Mouse (Mus musculus) limb, embryonic 13.5 days (tissue): ENCODE measurements around the gene Nfib. TPM values are rescaled to one million over a fixed set of nuclear protein-coding genes. Genes with fewer than 3 reads are reported as not detected.

Experiments used
- ATAC-seq: fragments of 200-750 bp; cut with Nextera tagmentation; 2 replicates; pipeline ENCODE4 v1.8.0; 2017; ENCODE audit warnings: low read depth, moderate number of reproducible peaks, moderate TSS enrichment; ENCODE audit not compliant: low FRiP score
- H3K27ac ChIP-seq: fragments of 300-500 bp; sonication (generic); 2 replicates; pipeline ENCODE4 v1.5.1; 2015; ENCODE audit warnings: inconsistent platforms, mild to moderate bottlenecking, moderate library complexity
- H3K27me3 ChIP-seq: fragments of 300-500 bp; sonication (generic); 2 replicates; pipeline ENCODE4 v1.6.1; 2015; ENCODE audit warnings: mild to moderate bottlenecking, inconsistent platforms
- H3K36me3 ChIP-seq: fragments of 300-500 bp; sonication (generic); 2 replicates; pipeline ENCODE4 v1.6.1; 2015; ENCODE audit warnings: inconsistent platforms, mild to moderate bottlenecking, moderate library complexity
- H3K4me1 ChIP-seq: fragments of 300-500 bp; sonication (generic); 2 replicates; pipeline ENCODE4 v1.6.1; 2015; ENCODE audit warnings: inconsistent platforms
- H3K4me2 ChIP-seq: fragments of 300-500 bp; sonication (generic); replicated peaks from 2 replicates; pipeline ENCODE4 v1.6.1; 2015; ENCODE audit warnings: inconsistent platforms, mild to moderate bottlenecking, moderate library complexity
- H3K4me3 ChIP-seq: fragments of 300-500 bp; sonication (generic); 2 replicates; pipeline ENCODE4 v1.5.1; 2015; ENCODE audit warnings: moderate library complexity, mild to moderate bottlenecking, inconsistent platforms
- H3K9ac ChIP-seq: fragments of 300-500 bp; sonication (generic); 2 replicates; pipeline ENCODE4 v1.6.1; 2015; ENCODE audit warnings: mild to moderate bottlenecking, inconsistent platforms
- H3K9me3 ChIP-seq: fragments of 300-500 bp; sonication (generic); 2 replicates; pipeline ENCODE4 v1.6.1; 2016; ENCODE audit warnings: inconsistent platforms
- WGBS: fragments of 180-500 bp; shearing (Covaris S2); methylation state at CpG from one replicate; pipeline ENCODE4 v1.1.7; 2015; 5-methylcytosine and 5-hydroxymethylcytosine counted together
- polyA plus RNA-seq: library from polyadenylated mRNA; unstranded; fragments of >200 nt; fragmentation: Nextera tagmentation; extraction: Ambion mirVana; gene quantifications from 2 replicates; pipeline ENCODE4 v1.2.1, GENCODE M21; 2015

The Nfib gene
- polyA plus RNA-seq, 1 experiment from 2014 or later = 121 TPM

DNA sequence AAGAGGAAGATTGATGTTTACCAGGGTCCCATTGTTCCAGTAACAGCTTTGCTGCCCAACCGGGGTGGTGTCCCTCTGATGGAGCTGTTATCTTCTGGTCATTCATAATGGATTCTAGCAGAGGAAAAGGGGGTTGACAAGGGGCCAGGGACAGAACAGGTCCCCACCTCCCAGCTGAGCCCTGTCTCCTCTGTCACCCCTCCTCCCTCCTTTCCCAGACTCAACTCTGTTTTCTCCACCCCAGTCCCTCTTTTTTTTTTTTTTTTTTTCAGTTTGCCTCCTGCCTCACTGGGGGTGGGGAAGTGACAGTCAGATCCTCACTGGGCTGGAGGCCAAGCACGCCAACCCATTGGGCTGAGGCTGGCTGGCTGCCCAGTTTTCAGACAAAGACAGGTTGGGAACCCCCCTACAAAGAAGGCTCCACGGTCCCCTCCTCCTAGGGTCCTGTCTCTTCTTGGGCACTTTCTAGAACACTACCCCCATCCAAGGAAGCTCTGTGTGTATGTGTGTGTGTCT lies 83.2 kb downstream of the Nfib start:
- H3K27ac ChIP-seq = peak overlapping the region; percentile 80
- H3K4me1 ChIP-seq = peaks cover 55% of the 10 kb centered on the region
- H3K4me3 ChIP-seq = no peak overlapping the region
- H3K9me3 ChIP-seq = no peaks in the 10 kb centered on the region
- WGBS = 17% methylated on average over 3 of the region's 3 CpGs
- peak; percentile 45; the same call in 1 of the 2 replicates for ATAC-seq
- H3K36me3 ChIP-seq = no peaks in the 10 kb centered on the region
- peak overlapping the region; percentile 0; the same call in 1 of the 2 replicates for H3K4me2 ChIP-seq
- no peaks in the 10 kb centered on the region for H3K27me3 ChIP-seq
- no peak overlapping the region for H3K9ac ChIP-seq

DNA sequence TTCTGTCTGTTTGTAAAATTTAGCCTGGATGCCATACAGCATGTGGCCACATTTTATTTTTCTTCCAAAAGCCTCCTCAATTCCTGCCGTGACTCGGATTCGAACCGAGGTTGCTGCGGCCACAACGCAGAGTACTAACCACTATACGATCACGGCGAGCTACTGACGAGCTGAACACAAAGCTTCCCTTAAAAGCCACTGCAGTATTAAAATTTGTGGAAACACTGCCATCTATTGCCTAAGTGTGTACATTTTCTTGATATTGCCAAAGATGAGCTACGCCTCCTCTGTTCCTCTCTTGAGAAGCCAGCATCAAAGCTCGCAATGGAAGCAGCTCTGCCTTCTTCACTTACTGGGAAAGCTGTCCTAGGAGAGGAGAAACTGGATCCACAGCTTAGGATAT lies 86.0 kb downstream of the Nfib start:
- 59% methylated on average over 12 of the region's 12 CpGs for WGBS
- no peak overlapping the region for H3K9ac ChIP-seq
- ATAC-seq = peak; percentile 29; the same call in 1 of the 2 replicates

DNA sequence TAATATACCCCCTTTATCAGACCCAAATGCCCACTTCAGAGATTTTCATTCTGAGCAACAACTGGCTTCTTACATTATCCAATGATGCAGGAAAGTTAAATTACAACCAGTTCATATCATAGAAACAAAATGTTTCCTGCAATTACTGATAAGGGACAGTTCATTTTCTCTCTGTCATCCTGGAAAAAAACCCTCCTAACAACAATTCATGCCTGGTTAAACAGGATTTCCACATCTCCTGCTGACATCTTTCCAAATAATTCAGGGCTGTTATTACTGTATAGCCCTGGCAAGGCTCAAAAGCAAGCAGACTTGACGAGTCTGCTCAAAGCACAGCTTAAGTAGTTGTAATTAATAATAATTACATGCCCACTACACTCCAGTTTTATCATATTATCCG lies 86.5 kb downstream of the Nfib start:
- no peak overlapping the region for H3K4me3 ChIP-seq
- ATAC-seq = no peak
- H3K4me2 ChIP-seq = no peak overlapping the region
- H3K4me1 ChIP-seq = peaks cover 47% of the 10 kb centered on the region
- H3K27me3 ChIP-seq = no peaks in the 10 kb centered on the region
- no peaks in the 10 kb centered on the region for H3K36me3 ChIP-seq
- no peak overlapping the region for H3K27ac ChIP-seq
- no peak overlapping the region for H3K9ac ChIP-seq
- H3K9me3 ChIP-seq = no peaks in the 10 kb centered on the region
- WGBS = 60% methylated on average over 2 of the region's 2 CpGs

More for the DNA sequence above, 86.0 kb downstream of the Nfib start:
- H3K4me1 ChIP-seq = peaks cover 48% of the 10 kb centered on the region
- H3K4me2 ChIP-seq = no peak overlapping the region
- no peaks in the 10 kb centered on the region for H3K36me3 ChIP-seq
- H3K4me3 ChIP-seq = no peak overlapping the region
- no peak overlapping the region for H3K27ac ChIP-seq
- no peaks in the 10 kb centered on the region for H3K27me3 ChIP-seq
- no peaks in the 10 kb centered on the region for H3K9me3 ChIP-seq

DNA sequence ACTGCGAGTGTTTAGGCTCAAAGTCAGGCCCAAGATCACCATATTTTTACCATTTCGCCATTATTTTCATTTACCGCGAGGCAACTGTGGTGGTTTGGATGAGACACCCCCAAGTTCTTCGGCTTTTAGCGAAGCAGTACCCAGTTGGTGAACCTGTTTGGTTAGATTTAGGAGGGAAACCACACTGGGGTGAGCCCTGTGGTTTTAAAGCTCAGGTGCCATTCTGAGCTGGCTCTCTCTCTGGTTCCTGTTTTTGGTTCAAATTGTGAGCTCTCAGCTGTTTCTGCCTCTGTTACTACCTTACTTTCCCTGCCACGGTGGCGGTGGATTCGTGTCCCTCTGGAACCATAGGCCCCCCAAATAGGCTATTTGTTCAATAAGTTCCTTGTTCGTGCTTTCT lies 88.3 kb downstream of the Nfib start:
- WGBS = 93% methylated on average over 10 of the region's 10 CpGs
- H3K4me3 ChIP-seq = no peak overlapping the region
- no peaks in the 10 kb centered on the region for H3K9me3 ChIP-seq
- ATAC-seq = no peak
- no peaks in the 10 kb centered on the region for H3K36me3 ChIP-seq
- H3K4me2 ChIP-seq = no peak overlapping the region
- H3K4me1 ChIP-seq = peaks cover 37% of the 10 kb centered on the region
- H3K9ac ChIP-seq = no peak overlapping the region
- H3K27ac ChIP-seq = no peak overlapping the region
- no peaks in the 10 kb centered on the region for H3K27me3 ChIP-seq

DNA sequence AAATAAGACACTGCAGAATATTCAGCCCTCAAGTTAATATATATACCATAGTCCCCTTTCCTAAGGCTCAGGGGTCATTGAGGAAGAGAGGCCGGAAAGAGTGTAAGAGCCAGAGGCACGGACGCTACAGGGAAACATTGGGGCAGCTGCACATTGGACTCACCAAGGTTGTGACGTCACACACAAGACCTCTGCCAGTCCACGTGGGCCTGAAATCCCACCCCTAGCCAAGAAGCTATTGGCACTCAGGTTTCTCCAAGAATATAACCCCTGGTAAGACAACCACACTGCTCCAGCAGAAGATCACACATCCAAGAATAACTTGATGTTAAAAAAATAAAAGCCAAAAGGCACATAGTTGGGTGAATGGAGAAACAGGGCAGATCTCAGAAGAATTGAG lies 89.8 kb downstream of the Nfib start:
- Histone ChIP-seq H3K4me2 (no peak overlapping the region), H3K4me1 (peaks cover 27% of the 10 kb centered on the region), H3K4me3 (no peak overlapping the region), H3K9ac (no peak overlapping the region), H3K36me3 (no peaks in the 10 kb centered on the region), H3K9me3 (no peaks in the 10 kb centered on the region), H3K27ac (no peak overlapping the region), H3K27me3 (no peaks in the 10 kb centered on the region)
- 87% methylated on average over 5 of the region's 5 CpGs for WGBS
- no peak for ATAC-seq

DNA sequence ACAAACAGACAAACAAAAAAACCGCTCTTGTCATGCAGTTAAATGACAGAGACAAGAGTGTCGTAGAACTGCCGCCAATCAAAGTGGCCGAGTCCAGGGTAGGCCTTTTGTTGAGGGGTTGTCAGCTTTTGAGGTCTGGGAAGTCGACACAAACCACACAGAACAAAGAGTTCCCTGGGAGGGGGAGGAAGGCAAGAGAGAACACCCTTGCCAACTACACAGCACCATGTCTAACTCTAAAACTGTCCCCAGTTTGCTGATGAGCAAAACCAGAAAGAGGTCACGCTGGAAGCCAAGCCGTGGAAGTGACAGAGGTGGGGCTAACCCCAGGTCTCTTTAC lies 91.1 kb downstream of the Nfib start:
- no peak for ATAC-seq
- no peaks in the 10 kb centered on the region for H3K36me3 ChIP-seq

DNA sequence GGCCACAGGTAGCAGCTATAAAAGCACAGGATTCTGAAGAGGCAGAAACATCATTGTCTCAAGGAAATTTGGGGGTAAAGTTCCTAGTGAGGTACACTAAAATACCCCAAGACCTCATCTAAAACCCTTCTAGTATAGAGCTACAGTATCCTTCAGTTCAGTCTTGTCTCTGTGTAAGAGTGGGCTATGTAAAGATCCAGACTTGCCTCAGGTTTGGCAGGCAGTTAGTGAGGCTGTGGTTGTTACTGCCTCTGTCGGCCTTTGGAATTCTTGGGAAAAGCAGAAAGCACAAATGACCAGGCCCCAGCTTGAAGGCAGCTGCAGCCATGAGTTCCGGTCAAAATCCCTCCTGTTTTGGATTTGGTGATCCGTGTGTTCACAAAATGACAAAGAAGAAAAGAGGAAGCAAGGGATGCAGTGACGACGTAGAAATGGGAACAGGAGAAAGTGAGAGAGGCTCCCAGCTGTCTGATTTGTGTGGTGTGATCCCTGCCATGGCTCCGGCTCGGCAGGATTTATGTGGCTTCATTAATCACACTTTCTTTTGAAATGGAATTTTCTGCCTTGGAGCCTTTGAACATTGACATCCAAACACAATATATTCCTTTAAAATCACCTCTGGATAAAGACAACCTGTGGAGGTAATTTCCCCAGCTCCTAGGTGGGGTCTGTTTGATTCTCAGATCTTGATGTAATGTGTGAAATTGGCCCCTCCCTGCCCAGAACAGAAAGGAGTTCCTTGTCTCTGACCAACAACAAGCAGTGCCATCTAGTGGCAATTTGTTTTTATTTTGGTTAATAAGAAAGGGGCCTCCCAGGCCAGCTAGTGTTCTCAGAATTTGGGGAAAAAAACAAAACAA lies 91.7 kb downstream of the Nfib start:
- 15% methylated on average over 7 of the region's 7 CpGs for WGBS
- ATAC-seq = peak; percentile 60

More for the DNA sequence above, 91.1 kb downstream of the Nfib start:
- no peak overlapping the region for H3K4me2 ChIP-seq
- no peaks in the 10 kb centered on the region for H3K9me3 ChIP-seq
- no peaks in the 10 kb centered on the region for H3K27me3 ChIP-seq
- H3K9ac ChIP-seq = no peak overlapping the region
- H3K27ac ChIP-seq = 0 out of 2 replicates have a peak overlapping the region, but pooled peaks have one; percentile 15
- H3K4me1 ChIP-seq = peaks cover 31% of the 10 kb centered on the region
- WGBS = 38% methylated on average over 7 of the region's 7 CpGs
- H3K4me3 ChIP-seq = no peak overlapping the region

DNA sequence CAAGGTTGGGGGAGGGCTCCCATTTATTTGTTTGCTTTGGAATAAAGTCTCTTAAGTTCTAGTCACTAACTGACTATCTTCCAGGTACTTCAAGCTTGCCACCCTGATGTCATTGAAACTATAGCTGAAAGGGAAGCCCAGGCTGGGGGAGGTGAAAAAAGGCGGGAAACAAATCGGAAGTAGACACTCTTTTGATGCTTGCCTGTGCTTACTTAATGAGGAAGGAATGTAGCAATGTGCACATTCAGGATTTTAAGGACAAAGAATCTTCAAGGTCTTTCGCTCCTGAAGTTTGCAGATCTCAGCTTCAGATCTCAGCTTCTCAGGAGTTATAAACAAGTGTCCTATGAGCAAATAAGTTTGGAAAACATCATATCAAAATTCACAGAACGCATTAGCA lies 95.9 kb downstream of the Nfib start:
- WGBS = 79% methylated on average over 4 of the region's 4 CpGs
- Histone ChIP-seq H3K4me2 (no peak overlapping the region), H3K4me1 (peaks cover 40% of the 10 kb centered on the region), H3K9ac (no peak overlapping the region), H3K4me3 (no peak overlapping the region), H3K9me3 (no peaks in the 10 kb centered on the region), H3K27me3 (no peaks in the 10 kb centered on the region), H3K27ac (no peak overlapping the region; the same call in 1 of the 2 replicates), H3K36me3 (no peaks in the 10 kb centered on the region)
- no peak for ATAC-seq

More for the DNA sequence above, 91.7 kb downstream of the Nfib start:
- Histone ChIP-seq H3K36me3 (no peaks in the 10 kb centered on the region), H3K9me3 (no peaks in the 10 kb centered on the region), H3K27me3 (no peaks in the 10 kb centered on the region), H3K4me2 (peak overlapping the region; percentile 38), H3K27ac (peak overlapping the region; percentile 73), H3K4me1 (peaks cover 36% of the 10 kb centered on the region), H3K9ac (no peak overlapping the region), H3K4me3 (no peak overlapping the region)

DNA sequence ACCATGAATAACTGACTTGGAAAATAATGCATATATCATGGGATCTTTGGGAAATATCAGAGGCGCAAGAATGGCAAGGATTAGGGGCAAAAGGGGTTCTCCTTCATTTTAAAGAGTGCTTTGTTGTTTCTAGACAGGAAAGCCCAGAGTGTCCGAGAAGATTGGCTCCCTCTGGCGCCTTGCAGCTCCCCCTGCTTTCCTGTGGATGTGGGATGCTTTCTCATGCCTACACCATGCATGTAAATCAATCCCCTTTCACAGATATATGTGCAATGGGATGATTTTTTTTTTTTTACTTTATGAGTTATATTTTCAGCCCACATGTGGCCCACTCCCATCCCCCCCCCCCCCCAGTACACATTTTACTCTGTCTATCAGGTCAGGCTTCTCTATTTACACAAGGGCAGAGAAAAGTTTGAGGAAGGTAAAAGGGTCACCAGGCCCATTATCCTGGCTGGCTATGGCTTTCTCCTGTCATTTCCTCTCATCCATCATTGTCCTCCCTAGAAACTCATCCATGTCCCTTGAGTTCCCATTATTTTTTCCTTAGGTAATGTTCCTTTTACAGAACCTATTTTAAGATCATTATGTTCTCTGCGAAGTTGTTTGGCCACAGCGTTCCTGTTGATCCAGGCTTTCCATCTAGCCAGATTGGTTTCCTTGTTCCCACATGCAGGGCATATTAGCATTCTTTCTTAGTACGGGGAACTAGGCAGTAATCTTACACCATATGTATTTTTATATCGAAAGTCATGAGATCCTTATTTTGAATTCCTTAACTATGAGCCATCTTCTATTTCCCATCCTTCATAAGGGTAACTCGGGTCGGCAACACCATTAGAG lies 96.6 kb downstream of the Nfib start:
- Histone ChIP-seq H3K36me3 (no peaks in the 10 kb centered on the region), H3K9me3 (no peaks in the 10 kb centered on the region), H3K4me3 (no peak overlapping the region), H3K27me3 (no peaks in the 10 kb centered on the region), H3K4me2 (no peak overlapping the region), H3K27ac (no peak overlapping the region), H3K4me1 (peaks cover 39% of the 10 kb centered on the region), H3K9ac (no peak overlapping the region)
- WGBS = 66% methylated on average over 9 of the region's 9 CpGs
- ATAC-seq = no peak

DNA sequence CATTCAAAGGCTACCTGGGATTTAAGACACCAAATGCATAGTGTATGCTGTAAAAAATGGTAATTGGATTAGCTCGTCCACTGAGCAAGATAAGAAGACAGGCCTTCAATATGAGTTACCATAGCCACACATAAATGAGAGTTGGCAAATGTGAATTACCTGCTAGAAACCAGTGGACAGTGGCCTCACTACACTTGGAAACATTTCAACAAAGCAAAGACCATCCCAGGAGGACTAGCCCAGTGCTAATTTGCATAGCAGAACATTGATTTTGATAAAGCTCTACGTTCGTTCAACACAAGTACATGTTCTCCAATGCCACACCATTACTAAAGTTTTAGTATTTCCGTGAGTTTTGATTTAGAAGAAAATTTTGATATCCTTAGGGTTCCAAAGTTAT lies 98.3 kb downstream of the Nfib start:
- H3K36me3 ChIP-seq = no peaks in the 10 kb centered on the region
- no peak for ATAC-seq
- WGBS = 89% methylated on average over 4 of the region's 4 CpGs
- no peak overlapping the region for H3K27ac ChIP-seq
- no peak overlapping the region for H3K4me3 ChIP-seq
- no peak overlapping the region for H3K4me2 ChIP-seq
- H3K9me3 ChIP-seq = no peaks in the 10 kb centered on the region
- peaks cover 41% of the 10 kb centered on the region for H3K4me1 ChIP-seq
- no peaks in the 10 kb centered on the region for H3K27me3 ChIP-seq
- H3K9ac ChIP-seq = no peak overlapping the region

DNA sequence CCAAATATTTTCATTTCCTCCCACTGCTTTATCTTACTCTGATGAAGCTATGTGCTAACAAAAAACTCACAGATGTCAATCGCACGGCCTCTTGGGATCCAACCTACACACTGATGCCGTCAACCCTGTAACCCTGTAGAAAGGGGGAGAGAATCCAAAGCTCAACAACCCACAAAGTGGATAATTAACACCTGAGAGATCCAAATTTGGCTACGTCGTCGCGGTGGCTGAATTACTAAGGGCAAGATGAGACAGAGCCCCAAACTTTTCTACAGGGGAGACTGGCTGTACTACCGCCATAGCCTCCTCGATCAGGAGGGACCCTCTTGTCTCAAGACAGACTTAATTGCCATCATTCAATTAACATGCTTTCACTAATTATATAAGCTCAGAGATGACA lies 99.2 kb downstream of the Nfib start:
- H3K9ac ChIP-seq = no peak overlapping the region
- 87% methylated on average over 9 of the region's 9 CpGs for WGBS
- no peak overlapping the region for H3K4me3 ChIP-seq
- H3K27ac ChIP-seq = peak overlapping the region; percentile 90
- no peaks in the 10 kb centered on the region for H3K27me3 ChIP-seq
- peaks cover 3% of the 10 kb centered on the region; the same call in 1 of the 2 replicates for H3K9me3 ChIP-seq
- no peak for ATAC-seq
- no peak overlapping the region; the same call in 1 of the 2 replicates for H3K4me2 ChIP-seq
- no peaks in the 10 kb centered on the region for H3K36me3 ChIP-seq
- H3K4me1 ChIP-seq = peaks cover 41% of the 10 kb centered on the region
